Mouse (Mus musculus) bone marrow macrophage, adult 2 months (primary cell): ENCODE data around the gene Lrrc75b.

Experiments used
- CTCF ChIP-seq: IDR thresholded peaks from 2 replicates; pipeline ENCODE4 v1.5.1; 2012; ENCODE audit warnings: low read depth, mild to moderate bottlenecking, low read length, moderate library complexity
- POLR2A ChIP-seq: IDR thresholded peaks from 2 replicates; pipeline ENCODE4 v1.6.1; 2012; ENCODE audit warnings: mild to moderate bottlenecking, low read depth, low read length, borderline replicate concordance

GRCm38 (mm10) chr10:75500345-75500744 lies 59.8 kb downstream of the Lrrc75b start:
- TF ChIP-seq CTCF, result no peak
- TF ChIP-seq POLR2A, result no peak
